Comparison of ENCODE assay signal across 26 mouse cellular contexts in genomic region chr4:120069582-120069980, GRCm38 (mm10). TPM values are rescaled to one million over a fixed set of nuclear protein-coding genes. Genes with fewer than 3 reads are reported as not detected.
DNase-seq lines count a peak whose midpoint lies in the region; ATAC-seq and TF ChIP-seq lines count a peak whose summit lies in the region.
"Had no signal": no experiment of that assay in that cellular context is flagged by ENCODE, and none has a peak within 500 bp of the region (broad histone marks: within the 10 kb centered on the region; RNA-seq: fewer than 3 reads in every experiment).

No protein-coding gene starts in this region.

- 0 out of 2 replicates have a peak overlapping the region, but pooled peaks have one; percentile 5 for H3K4me2 ChIP-seq in heart, embryonic 12.5 days
- peak overlapping the region; percentile 5; the same call in 1 of the 2 replicates for H3K4me2 ChIP-seq in heart, embryonic 16.5 days (ENCODE audit: low read depth, low read length)
- H3K4me2 ChIP-seq in intestine, embryonic 15.5 days (replicated peaks): no peak overlapping the region
- no peak overlapping the region for H3K4me2 ChIP-seq in intestine, postnatal 0 days (replicated peaks; ENCODE audit: low read depth)
- H3K4me2 ChIP-seq: embryonic facial prominence, embryonic 12.5 days; forebrain, embryonic 15.5 days; hindbrain, embryonic 12.5 days had no signal

- WGBS in heart, embryonic 12.5 days: 58% methylated on average over 3 of the region's 3 CpGs
- 55% methylated on average over 3 of the region's 3 CpGs for WGBS in heart, embryonic 16.5 days
- 81% methylated on average over 3 of the region's 3 CpGs for WGBS in intestine, embryonic 15.5 days
- 50% methylated on average over 3 of the region's 3 CpGs for WGBS in intestine, postnatal 0 days

- no peak for ATAC-seq in heart, embryonic 12.5 days (ENCODE audit: insufficient number of reproducible peaks, low FRiP score)
- no peak for ATAC-seq in heart, embryonic 16.5 days (replicated peaks; ENCODE audit: extremely low read depth, insufficient read depth, low FRiP score)
- ATAC-seq in intestine, embryonic 15.5 days: 0 out of 2 replicates have a peak, but pooled peaks have one; percentile 46
- peak; percentile 60 for ATAC-seq in intestine, postnatal 0 days
- ATAC-seq: activated CD4-positive, CD25-positive, alpha-beta regulatory T cell, adult 4 months; forebrain, embryonic 15.5 days; hindbrain, embryonic 16.5 days; inflammation-experienced regulatory T-cells, adult 6 months; Patski had no signal

- H3K36me3 ChIP-seq in heart, embryonic 12.5 days: no peaks in the 10 kb centered on the region
- no peaks in the 10 kb centered on the region for H3K36me3 ChIP-seq in heart, embryonic 16.5 days (ENCODE audit: control insufficient read depth, insufficient read depth)
- no peaks in the 10 kb centered on the region for H3K36me3 ChIP-seq in intestine, embryonic 15.5 days
- no peaks in the 10 kb centered on the region for H3K36me3 ChIP-seq in intestine, postnatal 0 days (ENCODE audit: control insufficient read depth, insufficient read depth)
- H3K36me3 ChIP-seq: embryonic facial prominence, embryonic 12.5 days; forebrain, embryonic 15.5 days; hindbrain, embryonic 12.5 days had no signal

- no peak overlapping the region for H3K9ac ChIP-seq in heart, embryonic 12.5 days
- H3K9ac ChIP-seq in heart, embryonic 16.5 days (ENCODE audit: low read length): peak overlapping the region; percentile 55
- no peak overlapping the region; the same call in 1 of the 2 replicates for H3K9ac ChIP-seq in intestine, embryonic 15.5 days
- H3K9ac ChIP-seq in intestine, postnatal 0 days (ENCODE audit: low read depth, low read length): no peak overlapping the region
- H3K9ac ChIP-seq: embryonic facial prominence, embryonic 12.5 days; forebrain, embryonic 15.5 days; hindbrain, embryonic 12.5 days had no signal

- peak overlapping the region; percentile 61; the same call in 1 of the 2 replicates for H3K27ac ChIP-seq in heart, embryonic 12.5 days (ENCODE audit: poor library complexity, severe bottlenecking)
- peak overlapping the region; percentile 82 for H3K27ac ChIP-seq in heart, embryonic 16.5 days (ENCODE audit: low read length)
- no peak overlapping the region for H3K27ac ChIP-seq in intestine, embryonic 15.5 days
- no peak overlapping the region for H3K27ac ChIP-seq in intestine, postnatal 0 days (ENCODE audit: low read depth, low read length)
- H3K27ac ChIP-seq: embryonic facial prominence, embryonic 12.5 days; forebrain, embryonic 15.5 days; heart, adult 2 months; hindbrain, embryonic 12.5 days had no signal

- TF ChIP-seq CTCF in intestine, postnatal 0 days (IDR thresholded peaks at IDR 0.05; ENCODE audit: low read depth): no peak

- no peak for DNase-seq in heart, adult 11 months
- DNase-seq in heart, postnatal 4 days: no peak
- no peak for DNase-seq in gastrocnemius, adult 8-10 months (ENCODE audit: low spot score in 2 of 2)
- DNase-seq: adrenal gland, postnatal 14 days; cerebellum, adult 11-12 months; cerebellum, adult 9-10 months; cerebellum, postnatal 25 days; gastrocnemius, postnatal 10 days; heart, adult 2 months; kidney, adult 2 months had no signal

- peaks cover 11% of the 10 kb centered on the region; the same call in 1 of the 2 replicates for H3K27me3 ChIP-seq in heart, embryonic 12.5 days (replicated peaks)
- no peaks in the 10 kb centered on the region for H3K27me3 ChIP-seq in heart, embryonic 16.5 days (ENCODE audit: control insufficient read depth, insufficient read depth, low read length)
- no peaks in the 10 kb centered on the region for H3K27me3 ChIP-seq in intestine, embryonic 15.5 days (replicated peaks)
- no peaks in the 10 kb centered on the region for H3K27me3 ChIP-seq in intestine, postnatal 0 days (replicated peaks; ENCODE audit: control insufficient read depth, insufficient read depth, low read length)
- H3K27me3 ChIP-seq: CH12.LX; embryonic facial prominence, embryonic 12.5 days; forebrain, embryonic 15.5 days; hindbrain, embryonic 12.5 days; Patski had no signal

- H3K4me1 ChIP-seq in heart, embryonic 12.5 days (replicated peaks): peaks cover 25% of the 10 kb centered on the region
- peaks cover 33% of the 10 kb centered on the region for H3K4me1 ChIP-seq in heart, embryonic 16.5 days (ENCODE audit: control insufficient read depth, insufficient read depth, low read length)
- H3K4me1 ChIP-seq in intestine, embryonic 15.5 days (replicated peaks): peaks cover 5% of the 10 kb centered on the region; the same call in 1 of the 2 replicates
- peaks cover 9% of the 10 kb centered on the region; the same call in 1 of the 2 replicates for H3K4me1 ChIP-seq in intestine, postnatal 0 days (replicated peaks; ENCODE audit: control insufficient read depth, insufficient read depth, low read length)

- no peak overlapping the region for H3K4me3 ChIP-seq in heart, embryonic 12.5 days
- H3K4me3 ChIP-seq in heart, embryonic 16.5 days (ENCODE audit: low read length): no peak overlapping the region
- H3K4me3 ChIP-seq in intestine, embryonic 15.5 days (replicated peaks): no peak overlapping the region
- H3K4me3 ChIP-seq in intestine, postnatal 0 days (ENCODE audit: low read depth, low read length): no peak overlapping the region
- H3K4me3 ChIP-seq: embryonic facial prominence, embryonic 12.5 days; forebrain, embryonic 15.5 days; heart, adult 2 months; hindbrain, embryonic 12.5 days had no signal

- no peaks in the 10 kb centered on the region for H3K9me3 ChIP-seq in heart, embryonic 12.5 days (replicated peaks)
- no peaks in the 10 kb centered on the region for H3K9me3 ChIP-seq in heart, embryonic 16.5 days (replicated peaks; ENCODE audit: control insufficient read depth, low read length)
- H3K9me3 ChIP-seq in intestine, embryonic 15.5 days: no peaks in the 10 kb centered on the region
- no peaks in the 10 kb centered on the region for H3K9me3 ChIP-seq in intestine, postnatal 0 days (ENCODE audit: control insufficient read depth)
- H3K9me3 ChIP-seq: embryonic facial prominence, embryonic 12.5 days; forebrain, embryonic 15.5 days; hindbrain, embryonic 12.5 days had no signal

RNA-seq across cellular contexts. Expression of gene AL607142.1, which starts 4.8 kb away (rescaled TPM):
- polyA plus RNA-seq in heart, embryonic 12.5 days (2016; fragmentation: Nextera tagmentation; extraction: Ambion mirVana): not detected in 2 replicates
- not detected in 2 replicates for polyA plus RNA-seq in heart, embryonic 16.5 days (2015; fragmentation: Nextera tagmentation; extraction: Ambion mirVana)
- total RNA-seq in heart, postnatal 4 days (2021): not detected
- polyA plus RNA-seq in intestine, embryonic 15.5 days (2015; fragmentation: Nextera tagmentation; extraction: Ambion mirVana): not detected in 2 replicates
- polyA plus RNA-seq in intestine, postnatal 0 days (2015; fragmentation: Nextera tagmentation; extraction: Ambion mirVana): not detected in 2 replicates
- total RNA-seq in gastrocnemius, adult 8-10 months (2022): not detected
- total RNA-seq: adrenal gland, adult 18-20 months; adrenal gland, postnatal 14 days; CH12.LX; gastrocnemius, postnatal 10 days; gastrocnemius, postnatal 4 days; heart, adult 2 months had no signal
- polyA plus RNA-seq: activated CD4-positive, CD25-positive, alpha-beta regulatory T cell, adult 4 months; cortical plate, adult 2 months; embryonic facial prominence, embryonic 12.5 days; forebrain, embryonic 11.5 days; forebrain, embryonic 15.5 days; heart, adult 2 months; hindbrain, embryonic 12.5 days; hindbrain, embryonic 16.5 days; inflammation-experienced regulatory T-cells, adult 6 months; kidney, adult 2 months; Patski had no signal

Comparison
In these comparisons a context has a peak if more than half of its experiments do, and no peak if none do; other contexts are left out.
1. ATAC-seq: peak in intestine, embryonic 15.5 days (single experiment) and intestine, postnatal 0 days (single experiment); none in heart, embryonic 12.5 days (single experiment) and heart, embryonic 16.5 days (single experiment).
2. H3K27ac ChIP-seq: peak in heart, embryonic 12.5 days (single experiment) and heart, embryonic 16.5 days (single experiment); none in intestine, embryonic 15.5 days (single experiment) and intestine, postnatal 0 days (single experiment).
3. H3K4me2 ChIP-seq: peak in heart, embryonic 12.5 days (single experiment) and heart, embryonic 16.5 days (single experiment); none in intestine, embryonic 15.5 days (single experiment) and intestine, postnatal 0 days (single experiment).